Mouse (Mus musculus) liver, embryonic 14.5 days (tissue): ENCODE measurements at regions not wholly inside any gene's neighbourhood (a gene's known extent, or its start where the extent isn't known, plus 50 kb on each side); places are given as distances from the start of the nearest gene placed in this dataset.

ENCODE experiments used
- ATAC-seq: fragments of 200-750 bp; cut with Nextera tagmentation; 2 replicates; pipeline ENCODE4 v1.8.0; 2017; ENCODE audit warnings: moderate number of reproducible peaks, mild to moderate bottlenecking, moderate library complexity; ENCODE audit not compliant: insufficient read depth
- DNase-seq, 3 experiments: peaks; one replicate each; pipeline ENCODE4 v3.0.0-alpha.2; 2012 to 2013; ENCODE audit warnings: low read depth in 3 of 3, low spot score in 3 of 3
- H3K27ac ChIP-seq: fragments of 300-500 bp; sonication (generic); 2 replicates; pipeline ENCODE4 v1.5.1; 2014; ENCODE audit warnings: moderate library complexity, mild to moderate bottlenecking, control low read depth, inconsistent platforms
- H3K27me3 ChIP-seq: fragments of 300-500 bp; sonication (generic); 2 replicates; pipeline ENCODE4 v1.6.1; 2014; ENCODE audit warnings: mild to moderate bottlenecking, low read length, moderate library complexity; ENCODE audit not compliant: control insufficient read depth, insufficient read depth
- H3K36me3 ChIP-seq: fragments of 300-500 bp; sonication (generic); replicated peaks from 2 replicates; pipeline ENCODE4 v1.6.1; 2014; ENCODE audit warnings: low read depth; ENCODE audit not compliant: control insufficient read depth, insufficient read depth
- H3K4me1 ChIP-seq, 2 experiments: fragments of 200-500 bp in 1 of 2; fragments of 300-500 bp in 1 of 2; sonication (generic) in 1 of 2; replicated peaks; 2 replicates each; pipeline ENCODE4 v1.6.1; 2012 to 2014; ENCODE audit warnings: antibody characterized with exemption in 1 of 2, inconsistent platforms in 1 of 2, low read length in 1 of 2; ENCODE audit not compliant: control insufficient read depth in 2 of 2, insufficient read depth in 2 of 2
- H3K4me2 ChIP-seq: fragments of 300-500 bp; sonication (generic); 2 replicates; pipeline ENCODE4 v1.6.1; 2014; ENCODE audit warnings: low read depth, mild to moderate bottlenecking, control low read depth, moderate library complexity
- H3K4me3 ChIP-seq, 2 experiments: fragments of 200-500 bp in 1 of 2; fragments of 300-500 bp in 1 of 2; sonication (generic) in 1 of 2; 2 replicates each; pipeline ENCODE4 v1.5.1; 2012 to 2014; ENCODE audit warnings: low read depth in 2 of 2, low read length in 2 of 2, mild to moderate bottlenecking in 2 of 2, control low read depth in 1 of 2, inconsistent platforms in 1 of 2, moderate library complexity in 1 of 2; ENCODE audit not compliant: insufficient read depth in 1 of 2
- H3K9ac ChIP-seq: fragments of 300-500 bp; sonication (generic); replicated peaks from 2 replicates; pipeline ENCODE4 v1.6.1; 2014; ENCODE audit warnings: mild to moderate bottlenecking, control low read depth, moderate library complexity
- H3K9me3 ChIP-seq: fragments of 300-500 bp; sonication (generic); 2 replicates; pipeline ENCODE4 v1.6.1; 2016; ENCODE audit warnings: low read length, mixed read lengths; ENCODE audit not compliant: control insufficient read depth
- CTCF ChIP-seq: IDR thresholded peaks from 2 replicates; pipeline ENCODE4 v1.5.1; 2016; ENCODE audit warnings: antibody characterized with exemption, low read depth, control low read depth
- EP300 ChIP-seq: IDR thresholded peaks from 2 replicates; pipeline ENCODE4 v1.6.1; 2016; ENCODE audit warnings: antibody characterized with exemption, low read depth
- WGBS: fragments of 180-500 bp; shearing (Covaris S2); extraction: QIAGEN DNeasy Blood & Tissue Kit; methylation state at CpG from one replicate; pipeline ENCODE4 v1.1.7; 2014; ENCODE audit not compliant: insufficient replicate concordance; 5-methylcytosine and 5-hydroxymethylcytosine counted together

GRCm38 (mm10) chr1:177651219-177651618 is 78.4 kb upstream of the 1700016C15Rik start:
- Histone ChIP-seq H3K36me3 (no peaks in the 10 kb centered on the region), H3K4me3 (no peak overlapping the region), H3K9me3 (no peaks in the 10 kb centered on the region), H3K4me1 (no peaks in the 10 kb centered on the region), H3K27ac (no peak overlapping the region), H3K4me2 (no peak overlapping the region), H3K9ac (no peak overlapping the region), H3K27me3 (no peaks in the 10 kb centered on the region)
- WGBS, result 49% methylated on average over 5 of the region's 5 CpGs
- no peak for DNase-seq
- no peak for ATAC-seq
- TF ChIP-seq CTCF, result no peak
- no peak for TF ChIP-seq EP300

- H3K9ac ChIP-seq, result no peak overlapping the region
- no peak overlapping the region for H3K4me2 ChIP-seq
- no peaks in the 10 kb centered on the region for H3K27me3 ChIP-seq
- WGBS, result 61% methylated on average over 7 of the region's 7 CpGs
- no peaks in the 10 kb centered on the region for H3K36me3 ChIP-seq
- no peak for ATAC-seq
- no peak overlapping the region for H3K27ac ChIP-seq
- TF ChIP-seq CTCF (no peak), EP300 (no peak)
- no peak overlapping the region for H3K4me3 ChIP-seq
- no peak for DNase-seq
- H3K9me3 ChIP-seq, result no peaks in the 10 kb centered on the region
- no peaks in the 10 kb centered on the region for H3K4me1 ChIP-seq
These were observed 66.5 kb upstream of the 1700016C15Rik start for GRCm38 (mm10) chr1:177663163-177663562.

DNA sequence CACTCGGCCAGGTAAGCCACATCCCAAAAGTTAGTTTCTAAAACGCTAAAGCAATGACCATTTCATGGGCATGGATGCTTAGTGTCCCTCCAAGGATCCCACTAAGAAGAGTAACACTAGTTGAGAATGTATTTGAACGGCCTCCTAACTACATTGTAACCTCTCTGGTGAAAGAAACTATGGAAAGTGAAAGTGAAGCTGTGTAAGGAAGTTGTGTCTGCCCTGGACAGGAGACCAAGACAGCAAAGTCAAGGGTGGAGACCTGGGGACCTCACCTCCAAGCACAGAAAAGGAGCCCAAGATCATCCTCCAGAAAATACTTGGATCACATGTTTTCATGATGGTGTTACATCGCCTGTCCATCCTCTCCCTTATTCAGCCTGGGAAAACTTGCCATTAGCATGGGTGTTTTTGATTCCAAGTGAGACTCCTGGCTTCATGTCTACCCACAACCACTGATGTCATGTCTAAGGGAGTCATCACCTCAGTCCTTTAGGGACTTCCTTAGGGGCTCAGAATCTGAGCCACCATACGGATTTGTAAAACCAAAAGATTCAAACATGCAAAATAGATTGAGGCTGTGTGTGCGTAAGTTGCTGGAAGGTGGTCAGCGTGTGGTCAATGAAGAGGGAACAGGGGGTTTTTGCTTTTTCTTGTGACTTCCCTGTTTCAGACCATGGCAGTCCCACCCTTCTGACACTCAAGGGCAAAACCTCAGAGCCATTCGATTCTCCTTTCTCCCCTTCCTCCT is 62.4 kb upstream of the 1700016C15Rik start:
- no peaks in the 10 kb centered on the region for H3K4me1 ChIP-seq
- no peak for DNase-seq
- no peaks in the 10 kb centered on the region for H3K27me3 ChIP-seq
- no peak for ATAC-seq
- H3K27ac ChIP-seq, result no peak overlapping the region
- H3K9me3 ChIP-seq, result no peaks in the 10 kb centered on the region
- no peak for TF ChIP-seq EP300
- TF ChIP-seq CTCF, result no peak
- 40% methylated on average over 8 of the region's 8 CpGs for WGBS
- no peaks in the 10 kb centered on the region for H3K36me3 ChIP-seq
- no peak overlapping the region for H3K4me2 ChIP-seq
- no peak overlapping the region for H3K4me3 ChIP-seq
- H3K9ac ChIP-seq, result no peak overlapping the region

GRCm38 (mm10) chr1:177670576-177670975 is 59.0 kb upstream of the 1700016C15Rik start:
- no peak overlapping the region for H3K4me2 ChIP-seq
- 64% methylated on average over 1 of the region's 1 CpGs for WGBS
- no peaks in the 10 kb centered on the region for H3K36me3 ChIP-seq
- no peaks in the 10 kb centered on the region for H3K27me3 ChIP-seq
- ATAC-seq (no peak), DNase-seq (no peak)
- H3K27ac ChIP-seq, result no peak overlapping the region
- no peaks in the 10 kb centered on the region for H3K9me3 ChIP-seq
- no peak overlapping the region for H3K4me3 ChIP-seq
- no peak for TF ChIP-seq EP300
- TF ChIP-seq CTCF, result no peak
- no peaks in the 10 kb centered on the region for H3K4me1 ChIP-seq
- H3K9ac ChIP-seq, result no peak overlapping the region

DNA sequence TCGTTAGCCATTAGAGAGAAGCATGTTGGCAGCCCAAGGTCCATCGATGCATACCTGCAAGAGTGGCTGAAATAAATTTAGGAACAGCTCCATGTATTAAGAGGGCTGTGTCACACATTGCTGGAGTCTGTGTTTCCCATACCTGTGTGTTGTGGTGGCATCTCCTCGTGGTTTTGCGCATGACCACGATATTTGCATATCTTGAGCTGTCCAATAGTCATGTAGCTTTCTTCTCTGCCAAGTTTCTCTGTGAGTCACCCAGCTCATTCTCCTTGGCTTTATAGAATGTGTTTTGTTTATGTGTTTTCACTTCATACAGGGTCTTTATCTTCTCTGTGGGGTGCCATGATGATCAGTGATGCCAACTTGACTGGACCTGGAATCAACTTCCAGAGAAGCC is 53.0 kb upstream of the 1700016C15Rik start:
- DNase-seq (no peak), ATAC-seq (no peak)
- no peak overlapping the region for H3K4me3 ChIP-seq
- WGBS, result 59% methylated on average over 5 of the region's 5 CpGs
- H3K4me1 ChIP-seq, result no peaks in the 10 kb centered on the region
- H3K36me3 ChIP-seq, result no peaks in the 10 kb centered on the region
- no peak overlapping the region for H3K9ac ChIP-seq
- no peaks in the 10 kb centered on the region for H3K27me3 ChIP-seq
- H3K27ac ChIP-seq, result no peak overlapping the region
- no peaks in the 10 kb centered on the region for H3K9me3 ChIP-seq
- no peak for TF ChIP-seq EP300
- no peak for TF ChIP-seq CTCF
- H3K4me2 ChIP-seq, result no peak overlapping the region
